Mouse (Mus musculus) brain, embryonic 14.5 days (tissue): Measurements from ENCODE around the gene Ap1s3.

Experiments used
- CTCF ChIP-seq: fragments of 200-500 bp; IDR thresholded peaks from 2 replicates; pipeline ENCODE4 v1.5.1; 2012; ENCODE audit warnings: inconsistent platforms, mild to moderate bottlenecking, moderate library complexity, borderline replicate concordance; ENCODE audit not compliant: insufficient read depth, insufficient read length; ENCODE audit errors: extremely low read depth
- POLR2A ChIP-seq: fragments of 200-500 bp; IDR thresholded peaks from 2 replicates; pipeline ENCODE4 v1.6.1; 2012; ENCODE audit warnings: mild to moderate bottlenecking, inconsistent platforms, borderline replicate concordance; ENCODE audit not compliant: poor library complexity, insufficient read depth, insufficient read length, severe bottlenecking; ENCODE audit errors: extremely low read depth

GRCm38 (mm10) chr1:79640151-79640550, 31.6 kb downstream of the Ap1s3 start:
- peak; percentile 88 for TF ChIP-seq CTCF
- no peak for TF ChIP-seq POLR2A
